In genomic region chr5:132617241-132617640, GRCm38 (mm10) we compare ENCODE assay signal across 30 mouse cellular contexts.
DNase-seq lines count a peak whose midpoint lies in the region; ATAC-seq and TF ChIP-seq lines count a peak whose summit lies in the region.
"Had no signal": no experiment of that assay in that cellular context is flagged by ENCODE, and none has a peak within 500 bp of the region (broad histone marks: within the 10 kb centered on the region; RNA-seq: fewer than 3 reads in every experiment).

No protein-coding gene starts in this region.

- H3K4me1 ChIP-seq in forebrain, postnatal 0 days (ENCODE audit: insufficient read depth), result no peaks in the 10 kb centered on the region; the same call in 1 of the 2 replicates
- peaks cover 6% of the 10 kb centered on the region for H3K4me1 ChIP-seq in forebrain, embryonic 16.5 days (replicated peaks; ENCODE audit: control insufficient read depth, insufficient read depth, low read length)
- H3K4me1 ChIP-seq in kidney, adult 2 months (ENCODE audit: control insufficient read depth, insufficient read depth, low read length), result no peaks in the 10 kb centered on the region
- H3K4me1 ChIP-seq in kidney, embryonic 16.5 days (ENCODE audit: insufficient read depth, low read length), result no peaks in the 10 kb centered on the region
- no peaks in the 10 kb centered on the region; the same call in 1 of the 2 replicates for H3K4me1 ChIP-seq in testis, adult 2 months (ENCODE audit: control insufficient read depth, insufficient read depth, low read length)
- peaks cover 5% of the 10 kb centered on the region; the same call in 1 of the 2 replicates for H3K4me1 ChIP-seq in hindbrain, embryonic 10.5 days (replicated peaks)
- H3K4me1 ChIP-seq: embryonic facial prominence, embryonic 12.5 days; liver, embryonic 15.5 days; megakaryocyte, embryonic 14.5 days; stomach, embryonic 15.5 days had no signal

- H3K4me3 ChIP-seq in forebrain, postnatal 0 days (ENCODE audit: low read depth, low read length), result no peak overlapping the region
- H3K4me3 ChIP-seq in forebrain, embryonic 16.5 days (replicated peaks; ENCODE audit: low read length), result no peak overlapping the region
- no peak overlapping the region for H3K4me3 ChIP-seq in kidney, adult 2 months (ENCODE audit: insufficient read depth, low read depth, low read length)
- H3K4me3 ChIP-seq in kidney, embryonic 16.5 days (ENCODE audit: low read length), result no peak overlapping the region
- H3K4me3 ChIP-seq in testis, adult 2 months (ENCODE audit: control insufficient read depth, low read depth, low read length), result no peak overlapping the region
- H3K4me3 ChIP-seq in hindbrain, embryonic 10.5 days, result no peak overlapping the region
- H3K4me3 ChIP-seq: embryonic facial prominence, embryonic 12.5 days; liver, embryonic 15.5 days; megakaryocyte, embryonic 14.5 days; stomach, embryonic 15.5 days had no signal

- ATAC-seq in forebrain, postnatal 0 days, result no peak
- ATAC-seq in forebrain, embryonic 16.5 days, result no peak
- no peak for ATAC-seq in kidney, embryonic 16.5 days (ENCODE audit: low FRiP score, low TSS enrichment)
- ATAC-seq: forebrain, embryonic 14.5 days had no signal

- H3K27me3 ChIP-seq in forebrain, postnatal 0 days (ENCODE audit: insufficient read depth, low read length), result no peaks in the 10 kb centered on the region
- H3K27me3 ChIP-seq in forebrain, embryonic 16.5 days (replicated peaks; ENCODE audit: control insufficient read depth, insufficient read depth, low read length), result no peaks in the 10 kb centered on the region
- H3K27me3 ChIP-seq in kidney, adult 2 months (replicated peaks; ENCODE audit: control insufficient read depth, insufficient read depth, low read length), result no peaks in the 10 kb centered on the region; the same call in 1 of the 2 replicates
- no peaks in the 10 kb centered on the region for H3K27me3 ChIP-seq in kidney, embryonic 16.5 days (ENCODE audit: insufficient read depth, low read length)
- no peaks in the 10 kb centered on the region for H3K27me3 ChIP-seq in testis, adult 2 months (ENCODE audit: control insufficient read depth, insufficient read depth, low read length)
- no peaks in the 10 kb centered on the region for H3K27me3 ChIP-seq in hindbrain, embryonic 10.5 days (ENCODE audit: insufficient read depth, poor library complexity, severe bottlenecking)
- H3K27me3 ChIP-seq: CH12.LX; embryonic facial prominence, embryonic 12.5 days; liver, embryonic 15.5 days; megakaryocyte, embryonic 14.5 days; stomach, embryonic 15.5 days had no signal

- no peaks in the 10 kb centered on the region for H3K36me3 ChIP-seq in forebrain, postnatal 0 days (ENCODE audit: insufficient read depth)
- H3K36me3 ChIP-seq in forebrain, embryonic 16.5 days (ENCODE audit: control insufficient read depth, insufficient read depth), result no peaks in the 10 kb centered on the region
- H3K36me3 ChIP-seq in kidney, adult 2 months (ENCODE audit: control insufficient read depth, insufficient read depth, low read length), result no peaks in the 10 kb centered on the region
- no peaks in the 10 kb centered on the region for H3K36me3 ChIP-seq in kidney, embryonic 16.5 days (ENCODE audit: insufficient read depth, low read length)
- H3K36me3 ChIP-seq in testis, adult 2 months (ENCODE audit: control insufficient read depth, insufficient read depth, low read length), result no peaks in the 10 kb centered on the region
- H3K36me3 ChIP-seq in hindbrain, embryonic 10.5 days, result no peaks in the 10 kb centered on the region
- H3K36me3 ChIP-seq: embryonic facial prominence, embryonic 12.5 days; liver, embryonic 15.5 days; stomach, embryonic 15.5 days had no signal

- TF ChIP-seq POLR2A in kidney, adult 2 months (IDR thresholded peaks at IDR 0.05; ENCODE audit: low read depth, low read length), result no peak
- no peak for TF ChIP-seq POLR2A in testis, adult 2 months (IDR thresholded peaks at IDR 0.05; ENCODE audit: control insufficient read depth, low read depth, low read length)

- no peaks in the 10 kb centered on the region for H3K9me3 ChIP-seq in forebrain, postnatal 0 days (ENCODE audit: low read length)
- H3K9me3 ChIP-seq in forebrain, embryonic 16.5 days (ENCODE audit: control insufficient read depth, low read length), result no peaks in the 10 kb centered on the region
- 0 out of 2 replicates have a peak, but pooled peaks cover 3% of the 10 kb centered on the region for H3K9me3 ChIP-seq in kidney, embryonic 16.5 days (ENCODE audit: low read length)
- 0 out of 2 replicates have a peak, but pooled peaks cover 3% of the 10 kb centered on the region for H3K9me3 ChIP-seq in hindbrain, embryonic 10.5 days
- H3K9me3 ChIP-seq: embryonic facial prominence, embryonic 12.5 days; liver, embryonic 15.5 days; stomach, embryonic 15.5 days had no signal

- WGBS in forebrain, postnatal 0 days, result 68% methylated on average over 3 of the region's 3 CpGs
- 74% methylated on average over 3 of the region's 3 CpGs for WGBS in forebrain, embryonic 16.5 days
- 69% methylated on average over 3 of the region's 3 CpGs for WGBS in kidney, adult 2 months
- WGBS in kidney, embryonic 16.5 days, result 71% methylated on average over 3 of the region's 3 CpGs
- 72% methylated on average over 3 of the region's 3 CpGs for WGBS in hindbrain, embryonic 10.5 days

- TF ChIP-seq CTCF in forebrain, postnatal 0 days (IDR thresholded peaks at IDR 0.05; ENCODE audit: low read depth), result 0 out of 2 replicates have a peak, but pooled peaks have one; percentile 19
- peak; percentile 9; the same call in 1 of the 2 replicates for TF ChIP-seq CTCF in kidney, adult 2 months (conservative IDR thresholded peaks at IDR 0.05; ENCODE audit: insufficient read depth, insufficient read length, low read depth, low read length)
- TF ChIP-seq CTCF in testis, adult 2 months (IDR thresholded peaks at IDR 0.05; ENCODE audit: control insufficient read depth, insufficient read depth, insufficient replicate concordance, low read depth, low read length), result peak; percentile 11; the same call in 1 of the 2 replicates

- no peak overlapping the region for H3K9ac ChIP-seq in forebrain, postnatal 0 days
- no peak overlapping the region for H3K9ac ChIP-seq in forebrain, embryonic 16.5 days (replicated peaks; ENCODE audit: low read depth, low read length)
- no peak overlapping the region for H3K9ac ChIP-seq in kidney, embryonic 16.5 days (replicated peaks; ENCODE audit: low read length)
- H3K9ac ChIP-seq: embryonic facial prominence, embryonic 12.5 days; hindbrain, embryonic 14.5 days; liver, embryonic 15.5 days; stomach, embryonic 15.5 days had no signal

- no peak overlapping the region for H3K4me2 ChIP-seq in forebrain, postnatal 0 days (ENCODE audit: low read depth)
- H3K4me2 ChIP-seq in forebrain, embryonic 16.5 days (ENCODE audit: low read length), result no peak overlapping the region
- no peak overlapping the region for H3K4me2 ChIP-seq in kidney, embryonic 16.5 days (replicated peaks; ENCODE audit: low read depth, low read length)
- H3K4me2 ChIP-seq: embryonic facial prominence, embryonic 12.5 days; heart, embryonic 11.5 days; hindbrain, embryonic 14.5 days; liver, embryonic 15.5 days; stomach, embryonic 15.5 days had no signal

- no peak for DNase-seq in forebrain, postnatal 0 days
- no peak for DNase-seq in kidney, adult 2 months
- no peak for DNase-seq in testis, postnatal 10 days (ENCODE audit: low spot score)
- DNase-seq in hindbrain, embryonic 10.5 days (ENCODE audit: low spot score), result no peak
- DNase-seq in T-cell, adult 2 months (ENCODE audit: low spot score), result no peak
- DNase-seq: adrenal gland, postnatal 14 days; cerebellum, adult 11-12 months; cerebellum, adult 9-11 months; embryo, embryonic 11 days; heart, postnatal 4 days; kidney, adult 18-20 months; kidney, postnatal 4 days; liver; lung, postnatal 4 days; midbrain, embryonic 14.5 days; retina, postnatal 1 day; right cerebral cortex, postnatal 25 days; thymus, postnatal 4 days had no signal

- H3K27ac ChIP-seq in forebrain, postnatal 0 days (ENCODE audit: low read depth, low read length), result no peak overlapping the region
- no peak overlapping the region for H3K27ac ChIP-seq in forebrain, embryonic 16.5 days (ENCODE audit: low read length)
- no peak overlapping the region for H3K27ac ChIP-seq in kidney, adult 2 months (ENCODE audit: insufficient read depth, low read depth, low read length)
- H3K27ac ChIP-seq in kidney, embryonic 16.5 days (ENCODE audit: low read length), result no peak overlapping the region
- no peak overlapping the region for H3K27ac ChIP-seq in testis, adult 2 months (ENCODE audit: control insufficient read depth, insufficient read depth, low read depth, low read length)
- no peak overlapping the region for H3K27ac ChIP-seq in hindbrain, embryonic 10.5 days
- H3K27ac ChIP-seq: embryonic facial prominence, embryonic 12.5 days; hindbrain, embryonic 14.5 days; kidney, postnatal 0 days; liver, embryonic 15.5 days; stomach, embryonic 15.5 days had no signal
